27 mouse cellular contexts compared by ENCODE assay signal in genomic region chr19:47130551-47131125, GRCm38 (mm10). TPM values are rescaled to one million over a fixed set of nuclear protein-coding genes. Genes with fewer than 3 reads are reported as not detected.
"Had no signal": no experiment of that assay in that cellular context is flagged by ENCODE, and none has a peak within 500 bp of the region (broad histone marks: within the 10 kb centered on the region; RNA-seq: fewer than 3 reads in every experiment).

No protein-coding gene starts in this region.

- H3K27me3 ChIP-seq: limb, embryonic 13.5 days; liver, embryonic 12.5 days; liver, embryonic 15.5 days; lung, embryonic 15.5 days; midbrain, embryonic 12.5 days; neural tube, embryonic 13.5 days had no signal

- H3K4me3 ChIP-seq: limb, embryonic 10.5 days; limb, embryonic 13.5 days; liver, embryonic 12.5 days; liver, embryonic 15.5 days; lung, embryonic 15.5 days; midbrain, embryonic 12.5 days; myocyte; neural tube, embryonic 13.5 days had no signal

- H3K27ac ChIP-seq: limb, embryonic 10.5 days; limb, embryonic 13.5 days; liver, embryonic 12.5 days; liver, embryonic 15.5 days; lung, embryonic 15.5 days; midbrain, embryonic 12.5 days; neural tube, embryonic 13.5 days; stomach, postnatal 0 days had no signal

- H3K4me1 ChIP-seq: limb, embryonic 10.5 days; lung, embryonic 15.5 days; midbrain, embryonic 12.5 days; neural tube, embryonic 13.5 days had no signal

- H3K9me3 ChIP-seq: limb, embryonic 10.5 days; limb, embryonic 13.5 days; liver, embryonic 12.5 days; liver, embryonic 15.5 days; lung, embryonic 15.5 days; midbrain, embryonic 12.5 days; neural tube, embryonic 13.5 days had no signal

- DNase-seq: kidney, adult 18-20 months; kidney, adult 9 months; kidney, postnatal 14 days; kidney, postnatal 4 days; liver; lung, adult 18-20 months; lung, postnatal 10 days; lung, postnatal 4 days; retina, postnatal 1 day; thymus, postnatal 25 days had no signal

- H3K9ac ChIP-seq: limb, embryonic 13.5 days; liver, embryonic 12.5 days; liver, embryonic 15.5 days; lung, embryonic 15.5 days; midbrain, embryonic 12.5 days; neural tube, embryonic 13.5 days had no signal

RNA-seq across cellular contexts. Expression of gene Calhm1, which starts 13.4 kb away (rescaled TPM):
- total RNA-seq: layer of hippocampus, adult 18-20 months; layer of hippocampus, postnatal 14 days; left cerebral cortex, adult 18-20 months; left cerebral cortex, postnatal 25 days; megakaryocyte progenitor cell, adult 5-6 weeks; megakaryocyte-erythroid progenitor cell, adult 5-6 weeks; monocyte, adult 5-6 weeks; neutrophil, adult 5-6 weeks had no signal

RNA-seq across cellular contexts. Expression of gene Calhm3, which starts 26.9 kb away (rescaled TPM):
- total RNA-seq: layer of hippocampus, adult 18-20 months; layer of hippocampus, postnatal 14 days; left cerebral cortex, adult 18-20 months; left cerebral cortex, postnatal 25 days; megakaryocyte progenitor cell, adult 5-6 weeks; megakaryocyte-erythroid progenitor cell, adult 5-6 weeks; monocyte, adult 5-6 weeks; neutrophil, adult 5-6 weeks had no signal
